In the genomic region with DNA sequence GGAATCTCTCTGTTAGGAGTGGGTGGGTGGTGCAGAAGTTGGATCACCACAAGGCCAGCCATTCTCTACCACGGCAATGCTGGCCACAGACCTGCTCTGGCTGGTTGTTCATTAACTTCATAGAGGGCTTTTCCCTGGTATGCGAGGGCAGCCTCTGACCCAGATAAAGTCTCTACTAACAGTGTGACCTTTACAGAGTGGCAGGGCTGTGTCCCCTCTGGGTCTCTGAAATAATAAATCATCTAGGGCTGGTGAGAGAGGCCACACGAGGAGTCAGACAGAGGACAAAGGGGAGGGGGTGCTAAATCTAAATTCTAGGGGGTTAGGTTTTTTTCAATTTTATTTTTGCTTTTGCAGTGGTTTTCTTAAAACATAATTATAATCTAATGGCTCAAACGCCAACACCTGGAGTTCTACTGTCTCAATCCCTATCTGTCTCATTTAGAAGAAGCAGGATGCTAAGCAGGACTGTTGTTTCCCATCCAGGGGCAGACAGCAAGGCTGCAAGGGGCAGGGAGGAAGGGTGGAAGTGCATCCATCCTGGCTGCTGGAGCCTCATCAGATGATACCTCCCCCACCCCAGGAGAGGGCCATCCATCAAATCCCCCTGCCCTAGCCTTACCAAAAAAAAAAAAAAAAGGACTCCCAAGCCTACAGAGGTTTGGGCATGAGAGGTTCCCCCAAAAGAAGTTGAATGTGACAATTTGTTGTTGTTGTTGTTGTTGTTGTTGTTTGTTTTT, we compare ENCODE assay signal across 11 mouse cellular contexts.
A peak's percentile ranks its signal among the peaks of the same experiment; 100 is the strongest.
DNase-seq lines count a peak whose midpoint lies in the region; ATAC-seq lines count a peak whose summit lies in the region.
"Had no signal": no experiment of that assay in that cellular context is flagged by ENCODE, and none has a peak within 500 bp of the region (broad histone marks: within the 10 kb centered on the region; RNA-seq: fewer than 3 reads in every experiment).

No protein-coding gene starts in this region.

- no peaks in the 10 kb centered on the region for H3K36me3 ChIP-seq in midbrain, embryonic 10.5 days
- no peaks in the 10 kb centered on the region for H3K36me3 ChIP-seq in midbrain, embryonic 15.5 days (replicated peaks)
- H3K36me3 ChIP-seq in kidney, embryonic 14.5 days (ENCODE audit: control insufficient read depth, insufficient read depth, low read length) = no peaks in the 10 kb centered on the region

- 63% methylated on average over 4 of the region's 4 CpGs for WGBS in midbrain, embryonic 10.5 days
- 69% methylated on average over 4 of the region's 4 CpGs for WGBS in midbrain, embryonic 15.5 days
- WGBS in kidney, embryonic 14.5 days = 11% methylated on average over 4 of the region's 4 CpGs

- peaks cover 21% of the 10 kb centered on the region for H3K9me3 ChIP-seq in midbrain, embryonic 10.5 days (replicated peaks)
- H3K9me3 ChIP-seq in midbrain, embryonic 15.5 days = peaks cover 11% of the 10 kb centered on the region; the same call in 1 of the 2 replicates
- peaks cover 10% of the 10 kb centered on the region; the same call in 1 of the 2 replicates for H3K9me3 ChIP-seq in kidney, embryonic 14.5 days (ENCODE audit: control insufficient read depth, low read length)

- no peaks in the 10 kb centered on the region for H3K27me3 ChIP-seq in midbrain, embryonic 10.5 days (ENCODE audit: low read depth, poor library complexity, severe bottlenecking)
- no peaks in the 10 kb centered on the region for H3K27me3 ChIP-seq in midbrain, embryonic 15.5 days (replicated peaks)
- H3K27me3 ChIP-seq in kidney, embryonic 14.5 days (ENCODE audit: control insufficient read depth, insufficient read depth, low read length) = no peaks in the 10 kb centered on the region

- peaks cover 21% of the 10 kb centered on the region for H3K4me1 ChIP-seq in midbrain, embryonic 10.5 days
- H3K4me1 ChIP-seq in midbrain, embryonic 15.5 days = no peaks in the 10 kb centered on the region
- peaks cover 21% of the 10 kb centered on the region for H3K4me1 ChIP-seq in kidney, embryonic 14.5 days (ENCODE audit: control insufficient read depth, insufficient read depth, low read length)

- DNase-seq in midbrain, embryonic 10.5 days (ENCODE audit: low spot score) = peak; percentile 13
- peak; percentile 20 for DNase-seq in liver
- peak; percentile 72 for DNase-seq in yolk sac, embryonic 10.5 days (ENCODE audit: low spot score)
- DNase-seq in spleen, postnatal 36 days (ENCODE audit: low spot score in 2 of 2) = no peak
- no peak for DNase-seq in cerebellum, postnatal 4 days (ENCODE audit: low spot score in 2 of 2)
- DNase-seq in B cell, adult 2 months = no peak
- DNase-seq: gastrocnemius, postnatal 36 days; lung, postnatal 10 days had no signal

- H3K9ac ChIP-seq in midbrain, embryonic 15.5 days = no peak overlapping the region
- H3K9ac ChIP-seq in kidney, embryonic 14.5 days (ENCODE audit: low read depth, low read length) = no peak overlapping the region

- H3K4me3 ChIP-seq in midbrain, embryonic 10.5 days = no peak overlapping the region
- H3K4me3 ChIP-seq in midbrain, embryonic 15.5 days = no peak overlapping the region
- no peak overlapping the region for H3K4me3 ChIP-seq in kidney, embryonic 14.5 days (ENCODE audit: low read length)

- H3K27ac ChIP-seq in midbrain, embryonic 10.5 days (replicated peaks) = no peak overlapping the region
- no peak overlapping the region for H3K27ac ChIP-seq in midbrain, embryonic 15.5 days
- H3K27ac ChIP-seq in kidney, embryonic 14.5 days (ENCODE audit: low read depth, low read length) = peak overlapping the region; percentile 75; the same call in 1 of the 2 replicates

- ATAC-seq in midbrain, embryonic 15.5 days (replicated peaks) = no peak
- ATAC-seq in kidney, embryonic 14.5 days (ENCODE audit: low FRiP score, low TSS enrichment) = peak; percentile 79
- ATAC-seq: midbrain, embryonic 16.5 days had no signal

- H3K4me2 ChIP-seq in midbrain, embryonic 15.5 days = no peak overlapping the region
- H3K4me2 ChIP-seq in kidney, embryonic 14.5 days (replicated peaks; ENCODE audit: low read depth, low read length) = no peak overlapping the region

Comparison
In these comparisons a context has a peak if more than half of its experiments do, and no peak if none do; other contexts are left out.
1. DNase-seq: peak in midbrain, embryonic 10.5 days (single experiment), liver (single experiment) and yolk sac, embryonic 10.5 days (single experiment); none in spleen, postnatal 36 days (0 of 2), cerebellum, postnatal 4 days (0 of 2) and B cell, adult 2 months (0 of 2).